Mouse (Mus musculus): ENCODE results near the gene Nf1.
A peak's percentile ranks its signal among the peaks of the same experiment; 100 is the strongest.
"Not testable (repeated sequence)": the region's sequence is repeated elsewhere in the genome, so short reads cannot be mapped to it uniquely, and the experiment has no call there.

Gene Nf1

GRCm38 (mm10) chr11:79339234-79339807, at the start of gene Nf1:
Gene Nf1 (plus strand): TSS chr11:79339693.
- Histone ChIP-seq H3K36me3 (ENCODE audit: control insufficient read depth, insufficient read depth, low read length, poor library complexity, severe bottlenecking) (no peaks in the 10 kb centered on the region), H3K27me3 (ENCODE audit: control insufficient read depth, insufficient read depth, low read length, poor library complexity, severe bottlenecking) (no peaks in the 10 kb centered on the region)
- DNase-seq (ENCODE audit: low read depth, low spot score): peak; percentile 90

- DNase-seq (ENCODE audit: low read depth, low spot score): peak; percentile 31
- Histone ChIP-seq H3K27me3 (ENCODE audit: control insufficient read depth, insufficient read depth, low read length, poor library complexity, severe bottlenecking) (no peaks in the 10 kb centered on the region), H3K36me3 (ENCODE audit: control insufficient read depth, insufficient read depth, low read length, poor library complexity, severe bottlenecking) (no peaks in the 10 kb centered on the region)
Observed at GRCm38 (mm10) chr11:79290473-79290872, 49.0 kb upstream of the Nf1 start.

- no peak for DNase-seq (ENCODE audit: low read depth, low spot score)
- Histone ChIP-seq H3K36me3 (ENCODE audit: control insufficient read depth, insufficient read depth, low read length, poor library complexity, severe bottlenecking) (no peaks in the 10 kb centered on the region), H3K27me3 (ENCODE audit: control insufficient read depth, insufficient read depth, low read length, poor library complexity, severe bottlenecking) (no peaks in the 10 kb centered on the region)
Observed at GRCm38 (mm10) chr11:79291651-79292050, 47.8 kb upstream of the Nf1 start.

- DNase-seq (ENCODE audit: low read depth, low spot score): peak; percentile 21
- H3K36me3 ChIP-seq (ENCODE audit: control insufficient read depth, insufficient read depth, low read length, poor library complexity, severe bottlenecking): no peaks in the 10 kb centered on the region
Observed at GRCm38 (mm10) chr11:79292130-79292529, 47.4 kb upstream of the Nf1 start.

GRCm38 (mm10) chr11:79293025-79293424, 46.5 kb upstream of the Nf1 start:
- no peaks in the 10 kb centered on the region for H3K27me3 ChIP-seq (ENCODE audit: control insufficient read depth, insufficient read depth, low read length, poor library complexity, severe bottlenecking)
- no peaks in the 10 kb centered on the region for H3K36me3 ChIP-seq (ENCODE audit: control insufficient read depth, insufficient read depth, low read length, poor library complexity, severe bottlenecking)

More at GRCm38 (mm10) chr11:79292130-79292529, 47.4 kb upstream of the Nf1 start:
- no peaks in the 10 kb centered on the region for H3K27me3 ChIP-seq (ENCODE audit: control insufficient read depth, insufficient read depth, low read length, poor library complexity, severe bottlenecking)

GRCm38 (mm10) chr11:79293971-79294370, 45.5 kb upstream of the Nf1 start:
- Histone ChIP-seq H3K27me3 (ENCODE audit: control insufficient read depth, insufficient read depth, low read length, poor library complexity, severe bottlenecking) (no peaks in the 10 kb centered on the region), H3K36me3 (ENCODE audit: control insufficient read depth, insufficient read depth, low read length, poor library complexity, severe bottlenecking) (no peaks in the 10 kb centered on the region)
- DNase-seq (ENCODE audit: low read depth, low spot score): no peak

More at GRCm38 (mm10) chr11:79293025-79293424, 46.5 kb upstream of the Nf1 start:
- DNase-seq (ENCODE audit: low read depth, low spot score): no peak

GRCm38 (mm10) chr11:79296167-79296566, 43.3 kb upstream of the Nf1 start:
- DNase-seq (ENCODE audit: low read depth, low spot score): peak; percentile 74
- Histone ChIP-seq H3K36me3 (ENCODE audit: control insufficient read depth, insufficient read depth, low read length, poor library complexity, severe bottlenecking) (no peaks in the 10 kb centered on the region), H3K27me3 (ENCODE audit: control insufficient read depth, insufficient read depth, low read length, poor library complexity, severe bottlenecking) (no peaks in the 10 kb centered on the region)

GRCm38 (mm10) chr11:79296856-79297491, 42.5 kb upstream of the Nf1 start, which contains the start of gene Gm9964:
Gene Gm9964 (minus strand): TSS chr11:79296906.
- H3K27me3 ChIP-seq (ENCODE audit: control insufficient read depth, insufficient read depth, low read length, poor library complexity, severe bottlenecking): no peaks in the 10 kb centered on the region
- no peak for DNase-seq (ENCODE audit: low read depth, low spot score)
- H3K36me3 ChIP-seq (ENCODE audit: control insufficient read depth, insufficient read depth, low read length, poor library complexity, severe bottlenecking): no peaks in the 10 kb centered on the region

GRCm38 (mm10) chr11:79299719-79300431, 39.6 kb upstream of the Nf1 start:
- H3K36me3 ChIP-seq (ENCODE audit: control insufficient read depth, insufficient read depth, low read length, poor library complexity, severe bottlenecking): no peaks in the 10 kb centered on the region
- DNase-seq (ENCODE audit: low read depth, low spot score): no peak
- no peaks in the 10 kb centered on the region for H3K27me3 ChIP-seq (ENCODE audit: control insufficient read depth, insufficient read depth, low read length, poor library complexity, severe bottlenecking)

- Histone ChIP-seq H3K36me3 (ENCODE audit: control insufficient read depth, insufficient read depth, low read length, poor library complexity, severe bottlenecking) (no peaks in the 10 kb centered on the region), H3K27me3 (ENCODE audit: control insufficient read depth, insufficient read depth, low read length, poor library complexity, severe bottlenecking) (no peaks in the 10 kb centered on the region)
- DNase-seq (ENCODE audit: low read depth, low spot score): no peak
Observed at GRCm38 (mm10) chr11:79303109-79303508, 36.4 kb upstream of the Nf1 start.

- not testable (repeated sequence) for H3K36me3 ChIP-seq (ENCODE audit: control insufficient read depth, insufficient read depth, low read length, poor library complexity, severe bottlenecking); H3K27me3 ChIP-seq (ENCODE audit: control insufficient read depth, insufficient read depth, low read length, poor library complexity, severe bottlenecking); DNase-seq (ENCODE audit: low read depth, low spot score)
Observed at GRCm38 (mm10) chr11:79304245-79304644, 35.2 kb upstream of the Nf1 start.

- DNase-seq (ENCODE audit: low read depth, low spot score): no peak
- H3K27me3 ChIP-seq (ENCODE audit: control insufficient read depth, insufficient read depth, low read length, poor library complexity, severe bottlenecking): no peaks in the 10 kb centered on the region
Observed at GRCm38 (mm10) chr11:79305697-79306340, 33.7 kb upstream of the Nf1 start.

GRCm38 (mm10) chr11:79306510-79306909, 33.0 kb upstream of the Nf1 start:
- Histone ChIP-seq H3K36me3 (ENCODE audit: control insufficient read depth, insufficient read depth, low read length, poor library complexity, severe bottlenecking) (no peaks in the 10 kb centered on the region), H3K27me3 (ENCODE audit: control insufficient read depth, insufficient read depth, low read length, poor library complexity, severe bottlenecking) (no peaks in the 10 kb centered on the region)
- DNase-seq (ENCODE audit: low read depth, low spot score): no peak

More at GRCm38 (mm10) chr11:79305697-79306340, 33.7 kb upstream of the Nf1 start:
- H3K36me3 ChIP-seq (ENCODE audit: control insufficient read depth, insufficient read depth, low read length, poor library complexity, severe bottlenecking): no peaks in the 10 kb centered on the region

- no peak for DNase-seq (ENCODE audit: low read depth, low spot score)
- no peaks in the 10 kb centered on the region for H3K36me3 ChIP-seq (ENCODE audit: control insufficient read depth, insufficient read depth, low read length, poor library complexity, severe bottlenecking)
- no peaks in the 10 kb centered on the region for H3K27me3 ChIP-seq (ENCODE audit: control insufficient read depth, insufficient read depth, low read length, poor library complexity, severe bottlenecking)
Observed at GRCm38 (mm10) chr11:79306996-79307395, 32.5 kb upstream of the Nf1 start.

Data from splenic B cell, adult 2 months (primary cell).